ENCODE assay signal across 12 mouse cellular contexts in the genomic region with DNA sequence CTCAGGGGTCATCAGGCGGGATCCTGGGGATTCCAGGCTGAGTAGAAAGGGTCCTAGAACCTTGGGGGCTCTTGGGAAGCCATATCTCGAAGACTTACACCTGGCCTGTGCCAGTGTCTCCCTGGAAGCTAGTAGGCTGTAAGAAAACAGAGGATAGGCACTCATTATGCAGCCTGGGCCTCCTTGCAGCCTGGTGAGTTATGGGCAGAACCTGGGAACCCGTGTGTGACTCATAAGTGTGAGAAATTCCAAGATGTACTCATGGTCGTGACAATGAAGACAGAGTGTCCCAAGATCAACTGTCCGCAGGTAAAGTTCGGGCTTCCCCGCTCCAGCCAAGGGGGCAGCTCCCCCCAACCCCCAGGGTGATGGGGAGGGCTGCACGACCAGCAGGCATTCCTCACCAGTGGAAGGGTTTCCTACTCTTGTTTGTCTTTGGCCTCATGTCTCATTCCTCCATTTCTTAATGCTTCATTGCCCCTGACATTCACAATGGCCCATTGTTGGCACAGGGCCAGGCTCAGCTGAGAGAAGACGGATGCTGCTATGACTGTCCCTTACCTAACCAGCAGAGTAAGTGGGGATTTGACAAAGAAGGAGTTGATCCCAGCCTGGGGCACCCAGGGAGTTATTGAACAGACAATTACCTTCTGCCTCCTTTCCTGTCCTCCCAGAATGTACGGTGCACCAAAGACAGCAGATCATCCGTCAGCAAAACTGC. TPM values are rescaled to one million over a fixed set of nuclear protein-coding genes. Genes with fewer than 3 reads are reported as not detected.
DNase-seq lines count a peak whose midpoint lies in the region; ATAC-seq lines count a peak whose summit lies in the region.
"Had no signal": no experiment of that assay in that cellular context is flagged by ENCODE, and none has a peak within 500 bp of the region (broad histone marks: within the 10 kb centered on the region; RNA-seq: fewer than 3 reads in every experiment).

No protein-coding gene starts in this region.

- no peaks in the 10 kb centered on the region for H3K36me3 ChIP-seq in hindbrain, embryonic 11.5 days (ENCODE audit: control insufficient read depth, insufficient read depth, low read length)
- H3K36me3 ChIP-seq in hindbrain, embryonic 12.5 days: no peaks in the 10 kb centered on the region
- H3K36me3 ChIP-seq: liver, embryonic 15.5 days had no signal

- H3K4me2 ChIP-seq in hindbrain, embryonic 11.5 days (replicated peaks; ENCODE audit: low read depth, low read length): no peak overlapping the region
- no peak overlapping the region for H3K4me2 ChIP-seq in hindbrain, embryonic 12.5 days (replicated peaks)
- H3K4me2 ChIP-seq: liver, embryonic 15.5 days had no signal

- H3K9ac ChIP-seq in hindbrain, embryonic 11.5 days (ENCODE audit: low read depth, low read length): no peak overlapping the region
- H3K9ac ChIP-seq in hindbrain, embryonic 12.5 days: no peak overlapping the region
- H3K9ac ChIP-seq: liver, embryonic 15.5 days had no signal

- H3K27me3 ChIP-seq in hindbrain, embryonic 11.5 days (ENCODE audit: control insufficient read depth, insufficient read depth, low read length): no peaks in the 10 kb centered on the region
- no peaks in the 10 kb centered on the region; the same call in 1 of the 2 replicates for H3K27me3 ChIP-seq in hindbrain, embryonic 12.5 days

- no peaks in the 10 kb centered on the region for H3K9me3 ChIP-seq in hindbrain, embryonic 11.5 days (ENCODE audit: control insufficient read depth, low read length)
- no peaks in the 10 kb centered on the region for H3K9me3 ChIP-seq in hindbrain, embryonic 12.5 days (replicated peaks)
- H3K9me3 ChIP-seq: liver, embryonic 15.5 days had no signal

- H3K27ac ChIP-seq in hindbrain, embryonic 11.5 days (ENCODE audit: low read depth, low read length): no peak overlapping the region
- no peak overlapping the region for H3K27ac ChIP-seq in hindbrain, embryonic 12.5 days
- H3K27ac ChIP-seq: liver, embryonic 15.5 days had no signal

- 65% methylated on average over 11 of the region's 11 CpGs for WGBS in hindbrain, embryonic 11.5 days
- 55% methylated on average over 11 of the region's 11 CpGs for WGBS in hindbrain, embryonic 12.5 days

- no peak for ATAC-seq in hindbrain, embryonic 11.5 days (ENCODE audit: low FRiP score)
- ATAC-seq in hindbrain, embryonic 12.5 days (ENCODE audit: low FRiP score): no peak
- ATAC-seq: forebrain, embryonic 16.5 days had no signal

- H3K4me1 ChIP-seq in hindbrain, embryonic 11.5 days (replicated peaks; ENCODE audit: control insufficient read depth, insufficient read depth, low read length): 0 out of 2 replicates have a peak, but pooled peaks cover 2% of the 10 kb centered on the region
- H3K4me1 ChIP-seq in hindbrain, embryonic 12.5 days: peaks cover 12% of the 10 kb centered on the region
- H3K4me1 ChIP-seq: liver, embryonic 15.5 days had no signal

- DNase-seq in hindbrain, embryonic 11.5 days (ENCODE audit: low spot score): peak; percentile 53
- peak; percentile 32 for DNase-seq in adrenal gland, adult 8-10 months
- DNase-seq in cerebellum, postnatal 25 days: peak; percentile 52 to 72
- DNase-seq in kidney, postnatal 14 days: peak; percentile 56
- DNase-seq in lung, postnatal 14 days: no peak
- DNase-seq in B cell, adult 2 months: no peak
- no peak for DNase-seq in thymus, postnatal 10 days (ENCODE audit: low spot score in 2 of 2)
- DNase-seq: layer of hippocampus, postnatal 36 days had no signal

- no peak overlapping the region for H3K4me3 ChIP-seq in hindbrain, embryonic 11.5 days (ENCODE audit: low read depth, low read length)
- no peak overlapping the region for H3K4me3 ChIP-seq in hindbrain, embryonic 12.5 days
- H3K4me3 ChIP-seq: liver, embryonic 15.5 days had no signal

RNA-seq across cellular contexts. Expression of a gene that starts 21.4 kb away (rescaled TPM):
- 0.03 and 0.05 TPM in 2 replicates for polyA plus RNA-seq in hindbrain, embryonic 11.5 days (2014; fragmentation: Nextera tagmentation; extraction: Ambion mirVana)
- polyA plus RNA-seq in hindbrain, embryonic 12.5 days (2016; fragmentation: Nextera tagmentation; extraction: Ambion mirVana): 0.05 and 0.07 TPM in 2 replicates
- not detected for total RNA-seq in adrenal gland, adult 8-10 months (2022)
- total RNA-seq: layer of hippocampus, postnatal 36 days had no signal

RNA-seq across cellular contexts. Expression of a gene that starts 28.7 kb away (rescaled TPM):
- polyA plus RNA-seq in hindbrain, embryonic 11.5 days (2014; fragmentation: Nextera tagmentation; extraction: Ambion mirVana): not detected in 2 replicates
- not detected in 2 replicates for polyA plus RNA-seq in hindbrain, embryonic 12.5 days (2016; fragmentation: Nextera tagmentation; extraction: Ambion mirVana)
- not detected for total RNA-seq in adrenal gland, adult 8-10 months (2022)
- total RNA-seq: layer of hippocampus, postnatal 36 days had no signal
- polyA plus RNA-seq: forebrain, embryonic 16.5 days; heart, postnatal 0 days; liver, embryonic 15.5 days had no signal

Comparison
In these comparisons a context has a peak if more than half of its experiments do, and no peak if none do; other contexts are left out.
1. DNase-seq: peak in hindbrain, embryonic 11.5 days (single experiment), adrenal gland, adult 8-10 months (single experiment), cerebellum, postnatal 25 days (2 of 2) and kidney, postnatal 14 days (single experiment); none in lung, postnatal 14 days (single experiment), B cell, adult 2 months (0 of 2) and thymus, postnatal 10 days (0 of 2).